Mouse (Mus musculus) thymus, postnatal 25 days (tissue): ENCODE data around the gene Cdh1.
"Not testable (repeated sequence)": the region's sequence is repeated elsewhere in the genome, so short reads cannot be mapped to it uniquely, and the experiment has no call there.

Experiments
- DNase-seq: peaks from one replicate; pipeline ENCODE4 v3.0.0; 2022

Cdh1 gene

GRCm38 (mm10) chr8:106603131-106603819 lies at the start of gene Cdh1:
Gene Cdh1 (plus strand): TSS chr8:106603351.
- DNase-seq = peak; percentile 59

- no peak for DNase-seq
These were observed 49.1 kb upstream of the Cdh1 start for GRCm38 (mm10) chr8:106554011-106554410.

GRCm38 (mm10) chr8:106556068-106556645 lies 47.0 kb upstream of the Cdh1 start:
- DNase-seq = no peak

GRCm38 (mm10) chr8:106559844-106560243 lies 43.3 kb upstream of the Cdh1 start:
- DNase-seq = no peak

GRCm38 (mm10) chr8:106561097-106561865 lies 41.9 kb upstream of the Cdh1 start:
- DNase-seq = peak; percentile 72

GRCm38 (mm10) chr8:106563691-106564182 lies 39.4 kb upstream of the Cdh1 start:
- DNase-seq = no peak

- DNase-seq = no peak
These were observed 34.1 kb upstream of the Cdh1 start for GRCm38 (mm10) chr8:106569006-106569405.

GRCm38 (mm10) chr8:106570386-106570785 lies 32.8 kb upstream of the Cdh1 start:
- no peak for DNase-seq

- DNase-seq = no peak
These were observed 31.5 kb upstream of the Cdh1 start for GRCm38 (mm10) chr8:106571551-106572172.

GRCm38 (mm10) chr8:106572175-106572574 lies 31.0 kb upstream of the Cdh1 start:
- DNase-seq = not testable (repeated sequence)

- DNase-seq = not testable (repeated sequence)
These were observed 30.0 kb upstream of the Cdh1 start, which contains the start of gene Gm10073 for GRCm38 (mm10) chr8:106573168-106573567. Gene Gm10073 (minus strand): TSS chr8:106573461.

GRCm38 (mm10) chr8:106574283-106574682 lies 28.9 kb upstream of the Cdh1 start:
- no peak for DNase-seq

GRCm38 (mm10) chr8:106576849-106577555 lies 26.1 kb upstream of the Cdh1 start:
- no peak for DNase-seq

- DNase-seq = no peak
These were observed 23.6 kb upstream of the Cdh1 start for GRCm38 (mm10) chr8:106579510-106579909.

- DNase-seq = no peak
These were observed 21.6 kb upstream of the Cdh1 start for GRCm38 (mm10) chr8:106581344-106582088.

GRCm38 (mm10) chr8:106584942-106585670 lies 18.0 kb upstream of the Cdh1 start:
- no peak for DNase-seq

- no peak for DNase-seq
These were observed 17.5 kb upstream of the Cdh1 start for GRCm38 (mm10) chr8:106585671-106586037.

GRCm38 (mm10) chr8:106586896-106587295 lies 16.3 kb upstream of the Cdh1 start:
- no peak for DNase-seq

GRCm38 (mm10) chr8:106588443-106589431 lies 14.4 kb upstream of the Cdh1 start:
- DNase-seq = no peak

- no peak for DNase-seq
These were observed 10.7 kb upstream of the Cdh1 start for GRCm38 (mm10) chr8:106592458-106592857.
